Mouse (Mus musculus) spleen, adult 2 months (tissue): ENCODE data around the gene Kctd2.

Experiments used
- CTCF ChIP-seq: fragments of 200-500 bp; IDR thresholded peaks from 2 replicates; pipeline ENCODE4 v1.5.1; 2011; ENCODE audit warnings: mild to moderate bottlenecking, inconsistent platforms; ENCODE audit not compliant: insufficient read depth, insufficient read length, insufficient replicate concordance; ENCODE audit errors: extremely low read depth
- POLR2A ChIP-seq: fragments of 200-500 bp; IDR thresholded peaks from 2 replicates; pipeline ENCODE4 v1.6.1; 2011; ENCODE audit warnings: low read depth, low read length, inconsistent platforms

DNA sequence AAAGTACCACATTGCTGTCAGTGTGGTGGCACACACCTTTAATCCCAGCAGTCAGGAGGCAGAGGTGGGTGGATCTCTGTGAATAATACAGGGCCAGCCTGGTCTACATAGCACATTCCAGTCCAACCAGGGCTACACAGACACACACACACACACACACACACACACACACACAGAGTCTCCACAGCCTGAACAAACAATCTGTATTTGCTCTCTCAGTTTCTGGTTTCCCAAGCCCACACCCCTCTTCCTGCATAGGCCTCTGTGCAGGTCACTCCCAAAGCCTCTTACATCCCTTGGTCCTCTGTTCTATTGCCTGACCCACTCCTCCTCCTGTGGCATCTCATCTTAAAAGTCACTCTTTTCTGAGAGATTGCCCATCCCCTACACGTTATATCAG lies 47.9 kb upstream of the Kctd2 start:
- TF ChIP-seq CTCF (no peak), POLR2A (no peak)
